Mouse (Mus musculus) inflammation-experienced regulatory T-cells (primary cell): ENCODE results near the gene Klrb1a. TPM values are rescaled to one million over a fixed set of nuclear protein-coding genes. Genes with fewer than 3 reads are reported as not detected.

Source experiments
- polyA plus RNA-seq, 2 experiments: library from polyadenylated mRNA; unstranded; fragments of 100-300 nt; shearing (Covaris generic); gene quantifications; one replicate each; pipeline ENCODE4 v1.2.1; 2017

Gene Klrb1a
- polyA plus RNA-seq: under 1 TPM in 1 of 2 experiments, not detected in 1; 0.49 TPM

GRCm38 (mm10) chr6:128623433-128623832 is at the start of gene Klrb1a:
Gene Klrb1a (minus strand): TSS chr6:128623533.

GRCm38 (mm10) chr6:128662206-128662605 is 38.9 kb upstream of the Klrb1a start, which contains the start of gene Clec2h:
Gene Clec2h (plus strand): TSS chr6:128662385.

GRCm38 (mm10) chr6:128581508-128581907 is 41.8 kb downstream of the Klrb1a start, which contains the start of gene A2ml1:
Gene A2ml1 (minus strand): TSS chr6:128581608.

Other genes with a start within 250 kb of the Klrb1a start
- gene Tex52, start 248.1 kb downstream of the Klrb1a start, polyA plus RNA-seq: under 1 TPM in 1 of 2 experiments, not detected in 1; 0.27 TPM
- not detected for gene Gm44596, start 248.0 kb downstream of the Klrb1a start, polyA plus RNA-seq
- gene Nrip2, start 224.2 kb downstream of the Klrb1a start, polyA plus RNA-seq: 1 to 10 TPM; 1.1 to 2.8 TPM
- 10 to 100 TPM; 28.4 to 36.8 TPM for gene Itfg2, start 198.6 kb downstream of the Klrb1a start, polyA plus RNA-seq
- gene Fkbp4, start 184.9 kb downstream of the Klrb1a start, polyA plus RNA-seq: 100 to 1,000 TPM; 150 to 196 TPM
- gene Pzp, start 96.8 kb downstream of the Klrb1a start, polyA plus RNA-seq: under 1 TPM; 0.37 to 0.70 TPM
- 1 to 10 TPM in 1 of 2 experiments, under 1 TPM in 1; 0.39 to 2.5 TPM for gene A2ml1, start 41.9 kb downstream of the Klrb1a start, polyA plus RNA-seq
- under 1 TPM in 1 of 2 experiments, not detected in 1; 0.49 TPM for gene Clec2h, start 38.9 kb upstream of the Klrb1a start, polyA plus RNA-seq
- under 1 TPM; 0.42 to 0.44 TPM for gene Klrb1, start 99.5 kb upstream of the Klrb1a start, polyA plus RNA-seq
- gene Klrb1c, start 165.7 kb upstream of the Klrb1a start, polyA plus RNA-seq: 1 to 10 TPM; 2.3 to 4.6 TPM
- not detected for gene Gm44511, start 202.8 kb upstream of the Klrb1a start, polyA plus RNA-seq
- under 1 TPM; 0.67 to 0.70 TPM for gene Klrb1b, start 202.8 kb upstream of the Klrb1a start, polyA plus RNA-seq